Mouse (Mus musculus) myocyte (in vitro differentiated cells): Measurements from ENCODE around the gene Slc35e2.

ENCODE experiments used
- E2F4 ChIP-seq: IDR thresholded peaks from one replicate; pipeline ENCODE4 v1.6.1; 2011; ENCODE audit warnings: mild to moderate bottlenecking, control low read depth, moderate library complexity; ENCODE audit not compliant: insufficient read depth
- MAX ChIP-seq: IDR thresholded peaks from one replicate; pipeline ENCODE4 v1.6.1; 2011; ENCODE audit warnings: low read depth, mild to moderate bottlenecking, control low read depth
- POLR2A ChIP-seq: IDR thresholded peaks from one replicate; pipeline ENCODE4 v1.6.1; 2011; ENCODE audit warnings: low read depth, mild to moderate bottlenecking, control low read depth, moderate library complexity; ENCODE audit not compliant: insufficient read length
- POLR2AphosphoS2 ChIP-seq: IDR thresholded peaks from one replicate; pipeline ENCODE4 v1.6.1; 2011; ENCODE audit warnings: low read depth, control low read depth; ENCODE audit not compliant: insufficient read length
- TCF12 ChIP-seq: IDR thresholded peaks from one replicate; pipeline ENCODE4 v1.6.1; 2011; ENCODE audit warnings: mild to moderate bottlenecking, control low read depth; ENCODE audit not compliant: poor library complexity, insufficient read depth, severe bottlenecking
- USF1 ChIP-seq: IDR thresholded peaks from one replicate; pipeline ENCODE4 v1.6.1; 2011; ENCODE audit warnings: low read depth, mild to moderate bottlenecking, control low read depth, moderate library complexity

- TF ChIP-seq MAX (no peak), POLR2A (no peak), E2F4 (no peak), POLR2AphosphoS2 (no peak), USF1 (no peak), TCF12 (no peak)
Measured at GRCm38 (mm10) chr4:155578336-155579125, 22.7 kb upstream of the Slc35e2 start.
